Mouse (Mus musculus): ENCODE results near the gene Gm21974. TPM values are rescaled to one million over a fixed set of nuclear protein-coding genes. Genes with fewer than 3 reads are reported as not detected.
"Not testable (repeated sequence)": the region's sequence is repeated elsewhere in the genome, so short reads cannot be mapped to it uniquely, and the experiment has no call there.

Gene Gm21974
- total RNA-seq (2015; ENCODE audit: low replicate concordance) (not detected in 2 replicates), total RNA-seq (2017; ENCODE audit: low replicate concordance) (not detected in 2 replicates)

- ATAC-seq (replicated peaks; ENCODE audit: low FRiP score, poor library complexity, severe bottlenecking): peak; percentile 96
Observed at GRCm38 (mm10) chr7:127895442-127895841, at the start of gene Gm21974, which contains the start of gene Vkorc1. Gene Gm21974 (minus strand): TSS chr7:127895454. Gene Vkorc1 (minus strand): TSS chr7:127895617.

DNA sequence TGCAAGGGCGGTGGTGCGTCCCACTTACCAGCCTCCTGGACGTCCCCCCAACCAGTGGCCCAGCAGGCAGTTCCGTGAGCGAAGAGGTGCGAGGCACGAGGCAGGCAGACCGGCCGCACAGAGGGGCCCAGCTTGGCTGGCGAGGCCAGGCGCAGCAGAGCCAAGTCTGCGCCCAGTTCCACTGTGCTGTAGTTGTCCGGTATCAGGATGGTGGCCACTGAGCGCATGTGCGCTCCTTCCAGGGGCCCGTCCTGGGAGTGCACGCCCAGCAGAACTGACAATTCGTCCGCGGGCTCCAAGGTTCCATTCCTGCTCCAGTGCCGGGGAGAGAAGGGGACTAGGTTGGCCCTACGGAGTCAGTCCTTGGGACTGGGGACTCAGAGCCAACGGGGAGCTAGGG, 49.4 kb upstream of the Gm21974 start:
- no peak for ATAC-seq (replicated peaks; ENCODE audit: low FRiP score, poor library complexity, severe bottlenecking)

DNA sequence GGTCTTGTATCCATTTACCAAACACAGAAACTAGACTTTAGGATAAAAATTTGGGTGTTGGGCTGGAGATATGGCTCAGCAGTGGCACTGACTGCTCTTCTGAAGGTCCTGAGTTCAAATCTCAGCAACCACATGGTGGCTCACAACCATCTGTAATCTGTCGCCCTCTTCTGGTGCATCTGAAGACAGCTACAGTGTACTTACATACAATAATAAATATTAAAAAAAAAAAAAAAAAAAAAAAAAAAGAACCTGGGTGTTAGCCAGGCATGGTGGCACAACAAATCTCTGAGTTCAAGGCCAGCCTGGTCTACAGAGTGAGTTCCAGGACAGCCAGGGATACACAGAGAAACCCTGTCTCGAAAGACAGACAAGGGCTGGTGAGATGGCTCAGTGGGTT, 46.8 kb upstream of the Gm21974 start:
- not testable (repeated sequence) for ATAC-seq (replicated peaks; ENCODE audit: low FRiP score, poor library complexity, severe bottlenecking)

DNA sequence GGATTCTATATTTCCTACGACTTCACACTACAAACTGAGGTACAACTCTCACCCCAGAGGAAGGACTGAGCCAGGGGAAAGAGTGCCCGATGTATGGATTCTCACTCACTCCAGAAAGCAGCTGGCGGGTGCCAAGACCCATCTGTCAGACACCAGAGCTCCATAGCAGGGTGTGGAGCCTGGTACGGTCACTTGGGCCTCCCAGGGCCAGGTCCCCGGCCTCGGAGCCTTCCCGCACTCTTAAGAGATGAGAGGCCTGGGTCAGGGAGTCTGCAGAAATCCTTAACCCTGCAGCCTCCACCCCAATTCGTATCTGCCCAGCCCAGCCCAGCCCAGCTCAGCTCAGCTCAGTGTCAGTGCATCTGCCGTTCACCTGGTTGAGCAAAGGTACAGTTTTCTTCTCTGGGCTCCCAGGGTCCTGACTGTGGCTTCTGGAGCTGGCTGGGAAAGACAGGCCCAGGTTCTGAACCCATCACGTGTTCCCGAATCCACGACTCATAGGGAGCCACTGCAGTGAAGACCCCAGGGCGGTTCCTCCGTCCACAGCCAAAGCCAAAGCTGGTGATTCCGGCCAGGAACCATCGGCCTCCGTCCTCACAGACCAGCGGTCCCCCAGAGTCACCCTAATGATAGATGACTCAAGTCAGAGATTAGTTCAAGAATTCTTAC, 41.1 kb upstream of the Gm21974 start:
- ATAC-seq (replicated peaks; ENCODE audit: low FRiP score, poor library complexity, severe bottlenecking): no peak

- 0 out of 2 replicates have a peak, but pooled peaks have one; percentile 4 for ATAC-seq (replicated peaks; ENCODE audit: low FRiP score, poor library complexity, severe bottlenecking)
Observed at GRCm38 (mm10) chr7:127935748-127936159, 40.5 kb upstream of the Gm21974 start.

DNA sequence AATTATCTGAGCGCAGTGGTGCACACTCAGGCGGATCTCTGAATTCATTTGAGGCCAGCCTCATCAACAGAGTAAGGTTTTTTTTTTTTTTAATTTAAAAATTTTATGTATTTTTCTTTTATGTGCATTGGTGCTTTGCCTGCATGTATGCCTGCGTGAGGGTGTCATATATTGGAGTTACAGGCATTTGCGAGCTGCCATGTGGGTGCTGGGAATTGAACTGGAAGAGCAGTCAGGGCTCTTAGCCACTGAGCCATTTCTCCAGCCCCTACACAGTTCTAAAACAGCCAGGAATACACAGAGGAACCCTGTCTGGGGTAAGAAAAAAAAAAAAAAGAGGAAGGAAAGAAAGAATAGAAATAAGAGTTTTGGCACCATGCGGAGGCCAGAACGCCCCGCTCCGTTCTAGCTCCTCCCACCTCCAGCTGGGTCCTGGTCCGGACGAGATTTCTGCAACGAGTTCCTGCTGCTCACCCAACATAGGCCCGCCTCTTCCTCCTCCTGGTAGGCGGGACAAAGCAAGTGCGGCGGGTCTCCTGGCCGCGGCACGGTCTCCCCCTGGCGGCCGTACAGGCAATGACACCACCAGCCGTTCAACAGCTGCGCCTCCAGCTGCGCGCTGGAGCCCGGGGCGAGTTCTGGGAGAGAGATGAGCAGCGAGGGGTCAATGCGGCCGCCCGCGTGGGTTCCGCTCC, 39.9 kb upstream of the Gm21974 start:
- peak; percentile 98 for ATAC-seq (replicated peaks; ENCODE audit: low FRiP score, poor library complexity, severe bottlenecking)

- no peak for ATAC-seq (replicated peaks; ENCODE audit: low FRiP score, poor library complexity, severe bottlenecking)
Observed at GRCm38 (mm10) chr7:127934075-127934474, 38.8 kb upstream of the Gm21974 start.

- no peak for ATAC-seq (replicated peaks; ENCODE audit: low FRiP score, poor library complexity, severe bottlenecking)
Observed at GRCm38 (mm10) chr7:127932273-127933031, 37.2 kb upstream of the Gm21974 start.

- ATAC-seq (replicated peaks; ENCODE audit: low FRiP score, poor library complexity, severe bottlenecking): no peak
Observed at GRCm38 (mm10) chr7:127931351-127932135, 36.3 kb upstream of the Gm21974 start.

DNA sequence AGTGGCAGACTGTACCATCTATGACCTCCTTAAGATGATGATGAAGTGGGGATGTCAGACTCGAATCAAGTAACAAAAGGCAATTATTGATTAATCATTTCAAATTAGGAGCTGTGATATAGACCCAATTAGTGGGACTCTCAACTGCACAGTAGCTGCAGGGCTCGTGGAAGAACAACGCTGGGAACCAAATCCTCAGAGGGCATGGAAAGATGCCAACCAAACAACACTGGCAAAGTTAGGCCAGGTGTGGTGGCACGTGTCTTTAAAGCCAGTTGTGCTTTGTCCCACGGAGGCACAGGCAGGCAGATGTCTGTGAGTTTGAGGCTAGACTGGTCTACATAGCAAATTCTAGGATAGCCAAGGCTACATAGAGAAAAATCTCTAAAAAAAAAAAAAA, 35.4 kb upstream of the Gm21974 start:
- ATAC-seq (replicated peaks; ENCODE audit: low FRiP score, poor library complexity, severe bottlenecking): no peak

DNA sequence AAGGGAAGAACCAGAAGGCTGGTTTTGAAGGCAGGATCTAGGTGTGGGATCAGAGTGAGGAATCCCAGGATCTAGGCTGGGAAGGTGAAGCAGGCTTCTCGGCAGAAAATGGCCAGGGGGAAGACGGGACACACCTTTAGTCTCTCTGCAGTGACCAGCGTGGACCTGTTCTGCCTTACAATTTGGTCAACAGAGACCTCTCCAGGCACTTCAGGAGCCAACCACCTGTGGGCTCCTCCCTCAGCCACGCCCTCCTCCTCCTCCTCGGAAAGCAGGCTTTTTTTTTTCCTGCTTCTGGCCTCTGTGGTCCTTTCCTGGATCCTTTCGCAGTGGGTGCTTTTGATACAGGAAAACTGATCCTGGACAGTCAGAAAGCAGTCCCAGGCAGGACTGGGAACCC, 34.7 kb upstream of the Gm21974 start, which contains the start of gene Prss8:
TSS of gene Prss8 (minus strand) at position 182 of the 400 bp plus-strand sequence.
- no peak for ATAC-seq (replicated peaks; ENCODE audit: low FRiP score, poor library complexity, severe bottlenecking)

DNA sequence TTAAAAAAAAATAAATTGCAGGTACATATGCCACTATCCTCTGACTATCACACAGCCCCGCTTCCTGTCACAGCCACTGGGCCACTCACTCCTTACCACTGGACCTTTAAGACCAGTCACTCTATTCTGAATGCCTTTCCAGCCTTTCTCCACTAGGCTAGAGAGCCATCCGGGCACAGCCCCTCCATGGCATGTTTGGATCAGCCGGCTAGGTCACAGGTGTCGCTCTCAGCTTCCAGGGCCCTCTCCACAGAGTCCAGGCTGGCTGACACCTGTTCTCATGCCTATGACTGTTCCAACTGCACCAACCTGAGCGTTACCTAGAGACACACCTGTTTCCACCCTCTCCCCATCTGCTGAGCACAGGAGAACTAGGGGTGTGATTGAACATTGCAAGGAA, 33.3 kb upstream of the Gm21974 start:
- ATAC-seq (replicated peaks; ENCODE audit: low FRiP score, poor library complexity, severe bottlenecking): no peak

- no peak for ATAC-seq (replicated peaks; ENCODE audit: low FRiP score, poor library complexity, severe bottlenecking)
Observed at GRCm38 (mm10) chr7:127927726-127928125, 32.5 kb upstream of the Gm21974 start.

DNA sequence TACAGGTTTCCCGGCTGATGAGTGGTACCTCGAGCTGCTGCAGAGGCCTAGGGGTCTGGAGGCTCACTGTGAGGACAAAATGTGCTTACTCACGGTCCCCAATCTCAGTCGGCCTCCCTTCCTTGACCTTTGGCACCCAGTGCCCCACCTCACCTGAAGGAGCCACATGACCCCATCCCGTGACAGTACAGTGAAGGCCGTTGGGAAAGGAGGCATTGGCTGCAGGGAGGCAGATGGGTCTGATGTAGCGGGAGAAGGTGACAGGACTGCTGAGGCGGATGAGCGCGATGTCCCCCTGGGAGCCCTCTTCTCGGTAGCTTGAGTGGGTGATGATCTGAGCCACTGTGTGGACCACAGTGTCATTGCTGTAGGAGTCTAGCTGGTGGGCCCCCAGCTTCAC, 31.6 kb upstream of the Gm21974 start:
- ATAC-seq (replicated peaks; ENCODE audit: low FRiP score, poor library complexity, severe bottlenecking): no peak

DNA sequence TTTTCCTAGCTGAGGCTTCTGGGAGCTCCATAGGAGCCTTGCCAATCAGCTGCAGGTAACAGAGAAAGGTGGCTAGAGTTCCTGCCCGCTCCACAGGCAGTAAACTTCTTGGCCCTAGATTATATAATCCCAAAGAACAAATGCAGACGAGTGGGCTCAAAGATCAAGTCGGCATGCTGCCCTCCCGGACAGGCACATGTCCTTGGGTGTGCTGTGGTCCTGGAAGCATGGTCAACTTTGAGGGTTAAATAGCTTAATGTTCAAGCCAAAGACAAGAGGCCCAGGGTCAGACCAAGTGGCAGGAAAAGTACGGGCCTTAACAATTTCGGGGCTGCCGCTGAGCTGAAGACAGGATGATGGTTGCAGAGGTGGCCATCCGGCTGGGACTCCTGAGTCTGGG, 30.8 kb upstream of the Gm21974 start:
- ATAC-seq (replicated peaks; ENCODE audit: low FRiP score, poor library complexity, severe bottlenecking): no peak

- no peak for ATAC-seq (replicated peaks; ENCODE audit: low FRiP score, poor library complexity, severe bottlenecking)
Observed at GRCm38 (mm10) chr7:127925252-127925651, 30.0 kb upstream of the Gm21974 start.

DNA sequence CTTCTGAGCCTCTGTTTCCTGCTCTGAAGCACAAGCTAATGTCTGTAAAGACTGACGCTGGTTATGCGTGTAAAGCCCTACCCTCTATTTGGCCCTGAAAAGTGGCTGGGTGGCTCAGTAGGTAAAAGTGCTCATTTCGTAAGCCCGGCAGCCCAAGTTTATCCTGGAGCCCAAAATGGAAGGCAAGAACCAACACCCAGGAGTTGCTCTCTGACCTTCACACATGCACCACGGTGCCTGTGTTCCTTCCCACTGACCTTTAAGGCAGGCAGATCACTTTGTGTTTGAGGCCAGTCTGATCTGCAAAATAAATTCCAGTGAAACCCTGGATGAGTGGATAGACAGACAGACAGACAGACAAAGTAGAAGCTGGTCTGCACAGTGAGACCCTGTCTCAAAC, 28.5 kb upstream of the Gm21974 start:
- ATAC-seq (replicated peaks; ENCODE audit: low FRiP score, poor library complexity, severe bottlenecking): no peak

GRCm38 (mm10) chr7:127922451-127923275, 27.4 kb upstream of the Gm21974 start:
- no peak for ATAC-seq (replicated peaks; ENCODE audit: low FRiP score, poor library complexity, severe bottlenecking)

DNA sequence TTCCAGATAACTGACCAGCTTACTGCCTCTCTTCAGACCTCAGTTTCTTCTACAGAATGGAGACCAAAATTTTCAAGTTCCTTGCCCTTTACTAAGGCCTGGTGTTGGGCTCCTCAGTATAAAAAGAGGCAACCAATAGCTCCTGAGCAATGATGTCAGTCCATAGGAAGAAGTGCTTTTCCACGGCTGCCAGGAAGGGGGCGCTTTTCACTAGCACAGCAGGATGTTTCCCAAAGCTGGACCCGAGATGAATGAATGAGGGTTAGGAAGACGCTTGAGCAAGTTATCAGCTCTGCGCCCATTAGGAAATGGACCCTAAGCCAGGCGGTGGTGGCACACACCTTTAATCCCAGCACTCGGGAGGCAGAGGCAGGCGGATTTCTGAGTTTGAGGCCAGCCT, 26.3 kb upstream of the Gm21974 start:
- ATAC-seq (replicated peaks; ENCODE audit: low FRiP score, poor library complexity, severe bottlenecking): no peak
